Mouse (Mus musculus): ENCODE measurements around the gene Cdk12. TPM values are rescaled to one million over a fixed set of nuclear protein-coding genes. Genes with fewer than 3 reads are reported as not detected.

Gene Cdk12
- polyA plus RNA-seq, 1 experiment, result 1.8 TPM

GRCm38 (mm10) chr11:98283740-98284139, 80.9 kb downstream of the Cdk12 start:
- Histone ChIP-seq H3K4me1 (ENCODE audit: control insufficient read depth) (no peaks in the 10 kb centered on the region), H3K36me3 (ENCODE audit: control insufficient read depth) (peaks cover 8% of the 10 kb centered on the region), H3K9me3 (ENCODE audit: control insufficient read depth, low read length) (no peaks in the 10 kb centered on the region), H3K4me3 (replicated peaks) (no peak overlapping the region), H3K27me3 (ENCODE audit: control insufficient read depth) (peaks cover 16% of the 10 kb centered on the region)
- TF ChIP-seq TAL1 (IDR thresholded peaks at IDR 0.05; ENCODE audit: low read length) (no peak), GATA1 (IDR thresholded peaks at IDR 0.05; ENCODE audit: low read length) (no peak)

- peaks cover 3% of the 10 kb centered on the region for H3K36me3 ChIP-seq (ENCODE audit: control insufficient read depth)
These were observed 81.4 kb downstream of the Cdk12 start for GRCm38 (mm10) chr11:98284230-98284629.

GRCm38 (mm10) chr11:98285368-98285767, 82.5 kb downstream of the Cdk12 start:
- Histone ChIP-seq H3K4me3 (replicated peaks) (no peak overlapping the region), H3K9me3 (ENCODE audit: control insufficient read depth, low read length) (no peaks in the 10 kb centered on the region), H3K27me3 (ENCODE audit: control insufficient read depth) (peaks cover 25% of the 10 kb centered on the region), H3K4me1 (ENCODE audit: control insufficient read depth) (no peaks in the 10 kb centered on the region), H3K36me3 (ENCODE audit: control insufficient read depth) (no peaks in the 10 kb centered on the region; the same call in 1 of the 2 replicates)
- TF ChIP-seq TAL1 (IDR thresholded peaks at IDR 0.05; ENCODE audit: low read length) (no peak), GATA1 (IDR thresholded peaks at IDR 0.05; ENCODE audit: low read length) (no peak)

More at GRCm38 (mm10) chr11:98284230-98284629, 81.4 kb downstream of the Cdk12 start:
- TF ChIP-seq GATA1 (IDR thresholded peaks at IDR 0.05; ENCODE audit: low read length), result no peak
- TF ChIP-seq TAL1 (IDR thresholded peaks at IDR 0.05; ENCODE audit: low read length), result no peak
- Histone ChIP-seq H3K9me3 (ENCODE audit: control insufficient read depth, low read length) (no peaks in the 10 kb centered on the region), H3K4me3 (replicated peaks) (no peak overlapping the region), H3K4me1 (ENCODE audit: control insufficient read depth) (no peaks in the 10 kb centered on the region), H3K27me3 (ENCODE audit: control insufficient read depth) (peaks cover 16% of the 10 kb centered on the region)

- H3K4me1 ChIP-seq (ENCODE audit: control insufficient read depth), result no peaks in the 10 kb centered on the region
- H3K9me3 ChIP-seq (ENCODE audit: control insufficient read depth, low read length), result no peaks in the 10 kb centered on the region
- H3K27me3 ChIP-seq (ENCODE audit: control insufficient read depth), result peaks cover 35% of the 10 kb centered on the region
- TF ChIP-seq GATA1 (IDR thresholded peaks at IDR 0.05; ENCODE audit: low read length) (no peak), TAL1 (IDR thresholded peaks at IDR 0.05; ENCODE audit: low read length) (no peak)
- no peaks in the 10 kb centered on the region for H3K36me3 ChIP-seq (ENCODE audit: control insufficient read depth)
- no peak overlapping the region for H3K4me3 ChIP-seq (replicated peaks)
These were observed 84.7 kb downstream of the Cdk12 start for GRCm38 (mm10) chr11:98287531-98287930.

DNA sequence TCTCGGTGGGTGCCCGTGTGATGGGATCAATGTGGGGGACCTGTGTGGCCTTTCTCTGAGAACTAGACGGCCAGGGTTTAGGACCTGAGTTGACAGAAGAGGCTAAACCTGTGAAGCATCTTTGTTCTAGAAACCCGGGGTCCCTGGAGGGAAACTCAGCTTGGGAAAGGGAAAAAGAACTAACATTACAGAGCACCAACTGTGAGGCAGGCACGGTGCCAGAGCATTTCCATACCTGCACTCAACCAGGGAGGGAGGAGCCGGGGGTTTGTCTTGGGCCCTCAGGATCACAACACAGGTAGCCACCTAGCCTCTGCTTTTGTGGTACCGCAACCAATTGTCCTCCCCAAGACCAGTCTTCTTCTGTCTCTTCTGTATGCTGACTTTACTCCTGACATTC, 85.1 kb downstream of the Cdk12 start:
- TF ChIP-seq TAL1 (IDR thresholded peaks at IDR 0.05; ENCODE audit: low read length), result no peak
- no peak for TF ChIP-seq GATA1 (IDR thresholded peaks at IDR 0.05; ENCODE audit: low read length)

GRCm38 (mm10) chr11:98289873-98290272, 87.0 kb downstream of the Cdk12 start:
- no peaks in the 10 kb centered on the region for H3K36me3 ChIP-seq (ENCODE audit: control insufficient read depth)
- no peaks in the 10 kb centered on the region for H3K4me1 ChIP-seq (ENCODE audit: control insufficient read depth)
- H3K27me3 ChIP-seq (ENCODE audit: control insufficient read depth), result peaks cover 49% of the 10 kb centered on the region
- TF ChIP-seq TAL1 (IDR thresholded peaks at IDR 0.05; ENCODE audit: low read length) (no peak), GATA1 (IDR thresholded peaks at IDR 0.05; ENCODE audit: low read length) (no peak)
- no peak overlapping the region for H3K4me3 ChIP-seq (replicated peaks)
- no peaks in the 10 kb centered on the region; the same call in 1 of the 2 replicates for H3K9me3 ChIP-seq (ENCODE audit: control insufficient read depth, low read length)

More for the DNA sequence above, 85.1 kb downstream of the Cdk12 start:
- H3K36me3 ChIP-seq (ENCODE audit: control insufficient read depth), result no peaks in the 10 kb centered on the region
- peaks cover 40% of the 10 kb centered on the region for H3K27me3 ChIP-seq (ENCODE audit: control insufficient read depth)
- no peaks in the 10 kb centered on the region for H3K4me1 ChIP-seq (ENCODE audit: control insufficient read depth)
- H3K4me3 ChIP-seq (replicated peaks), result no peak overlapping the region
- H3K9me3 ChIP-seq (ENCODE audit: control insufficient read depth, low read length), result no peaks in the 10 kb centered on the region

DNA sequence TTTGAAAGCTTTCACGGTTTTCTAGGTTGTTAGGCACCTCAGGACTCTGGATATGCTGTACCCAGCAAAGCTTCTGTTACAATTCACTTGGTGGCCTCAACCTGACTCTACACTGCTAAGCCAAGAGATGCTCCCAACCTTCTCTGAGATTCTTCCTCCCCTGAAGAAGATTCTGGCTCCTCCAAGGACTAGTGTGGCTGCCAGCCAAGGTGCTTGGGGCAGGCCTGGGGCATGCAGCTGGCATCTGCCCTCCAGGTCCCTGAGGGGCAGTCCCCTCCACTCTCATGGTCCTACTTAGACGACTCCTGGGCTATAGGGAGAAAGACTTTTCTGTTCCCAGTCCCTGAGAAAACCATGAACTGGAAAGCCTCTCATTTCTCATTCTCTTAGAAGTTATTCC, 88.0 kb downstream of the Cdk12 start:
- Histone ChIP-seq H3K9me3 (ENCODE audit: control insufficient read depth, low read length) (no peaks in the 10 kb centered on the region; the same call in 1 of the 2 replicates), H3K4me3 (replicated peaks) (no peak overlapping the region), H3K36me3 (ENCODE audit: control insufficient read depth) (no peaks in the 10 kb centered on the region), H3K4me1 (ENCODE audit: control insufficient read depth) (no peaks in the 10 kb centered on the region), H3K27me3 (ENCODE audit: control insufficient read depth) (peaks cover 59% of the 10 kb centered on the region)
- no peak for TF ChIP-seq GATA1 (IDR thresholded peaks at IDR 0.05; ENCODE audit: low read length)
- no peak for TF ChIP-seq TAL1 (IDR thresholded peaks at IDR 0.05; ENCODE audit: low read length)

DNA sequence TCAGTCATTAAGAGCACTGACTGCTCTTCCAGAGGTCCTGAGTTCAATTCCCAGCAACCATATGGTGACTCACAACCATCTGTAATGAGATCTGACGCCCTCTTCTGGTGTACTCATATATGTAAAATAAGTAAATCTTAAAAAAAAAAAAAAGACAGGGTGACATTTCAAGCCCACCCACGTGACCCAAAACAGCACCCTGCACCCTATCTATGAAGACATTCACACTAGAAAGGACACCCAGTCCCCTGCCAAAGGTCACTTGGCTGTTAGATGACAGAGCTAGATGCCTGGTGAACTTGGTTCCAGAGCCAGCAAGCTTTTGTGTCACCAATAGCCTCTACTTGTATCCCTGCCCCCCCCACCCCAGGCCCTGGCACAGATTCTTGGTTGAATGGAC, 90.2 kb downstream of the Cdk12 start:
- Histone ChIP-seq H3K27me3 (ENCODE audit: control insufficient read depth) (peaks cover 77% of the 10 kb centered on the region), H3K36me3 (ENCODE audit: control insufficient read depth) (no peaks in the 10 kb centered on the region), H3K4me1 (ENCODE audit: control insufficient read depth) (no peaks in the 10 kb centered on the region)

GRCm38 (mm10) chr11:98294188-98295012, 91.5 kb downstream of the Cdk12 start:
- H3K9me3 ChIP-seq (ENCODE audit: control insufficient read depth, low read length), result no peaks in the 10 kb centered on the region; the same call in 1 of the 2 replicates
- H3K36me3 ChIP-seq (ENCODE audit: control insufficient read depth), result no peaks in the 10 kb centered on the region
- TF ChIP-seq TAL1 (IDR thresholded peaks at IDR 0.05; ENCODE audit: low read length) (no peak), GATA1 (IDR thresholded peaks at IDR 0.05; ENCODE audit: low read length) (no peak)
- no peaks in the 10 kb centered on the region for H3K4me1 ChIP-seq (ENCODE audit: control insufficient read depth)
- H3K27me3 ChIP-seq (ENCODE audit: control insufficient read depth), result peaks cover 85% of the 10 kb centered on the region
- peak overlapping the region; percentile 49 for H3K4me3 ChIP-seq (replicated peaks)

More for the DNA sequence above, 90.2 kb downstream of the Cdk12 start:
- no peaks in the 10 kb centered on the region; the same call in 1 of the 2 replicates for H3K9me3 ChIP-seq (ENCODE audit: control insufficient read depth, low read length)
- H3K4me3 ChIP-seq (replicated peaks), result no peak overlapping the region
- TF ChIP-seq TAL1 (IDR thresholded peaks at IDR 0.05; ENCODE audit: low read length), result no peak
- TF ChIP-seq GATA1 (IDR thresholded peaks at IDR 0.05; ENCODE audit: low read length), result no peak

All from erythroblast, embryonic 14.5 days (primary cell).